Mouse (Mus musculus): Measurements from ENCODE around the gene Cep57. TPM values are rescaled to one million over a fixed set of nuclear protein-coding genes. Genes with fewer than 3 reads are reported as not detected.

Gene Cep57
- total and polyA plus RNA-seq, 3 experiments: 26.5 to 50.6 (median 49.4) TPM

DNA sequence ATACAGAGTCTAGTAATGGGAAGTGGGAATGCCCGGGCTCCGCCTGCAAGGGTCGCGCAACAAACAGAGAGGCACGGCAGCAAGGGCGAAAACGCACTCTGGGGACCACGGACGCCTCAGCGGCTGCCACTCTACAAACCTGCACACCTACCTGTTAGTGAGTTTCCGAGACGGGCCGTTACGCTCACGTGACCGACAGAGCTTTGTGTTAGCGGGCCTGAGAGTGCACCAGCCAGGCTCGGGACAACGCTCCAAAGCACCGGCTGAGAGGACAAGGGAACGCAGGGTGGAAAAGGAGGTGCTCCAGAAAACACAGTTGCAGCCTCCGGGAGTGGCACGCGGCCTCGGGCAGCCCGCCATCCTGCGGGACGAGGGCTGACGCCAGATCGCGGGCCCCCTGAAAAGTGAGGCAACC, 509 bp downstream of the Cep57 start:
- Histone ChIP-seq H3K4me1 (ENCODE audit: control insufficient read depth in 1 of 2, insufficient read depth in 2 of 2) (peaks cover 8 to 51% of the 10 kb centered on the region in 2 experiments), H3K4me2 (ENCODE audit: insufficient read depth, low read depth, poor library complexity, severe bottlenecking) (peak overlapping the region; percentile 32; the same call in 1 of the 2 replicates), H3K9ac (ENCODE audit: insufficient read depth, low read depth) (peak overlapping the region; percentile 51), H3K79me2 (replicated peaks; ENCODE audit: control insufficient read depth, extremely low read depth, insufficient read depth, poor library complexity, severe bottlenecking) (peaks cover 46% of the 10 kb centered on the region), H3K27ac (ENCODE audit: insufficient read depth, low read depth) (peak overlapping the region; percentile 53), H3K9me3 (replicated peaks; ENCODE audit: low read length) (no peaks in the 10 kb centered on the region), H3K36me3 (replicated peaks in 1 of 2; ENCODE audit: control insufficient read depth in 1 of 2, insufficient read depth in 1 of 2, low read length in 1 of 2) (peaks cover 12 to 27% of the 10 kb centered on the region in 2 experiments), H3K4me3 (replicated peaks in 1 of 3; ENCODE audit: low read depth in 2 of 3, low read length in 2 of 3, poor library complexity in 1 of 3) (peak overlapping the region; percentile 76 to 83 (median 80)), H3K27me3 (replicated peaks) (no peaks in the 10 kb centered on the region)
- dilution Hi-C loops (cut with MboI; ENCODE audit: extremely low pct_ligation_motif_present, extremely low pct_unique_long_range_greater_than_20kb, low sequenced_read_pairs): no loop called here
- peak; percentile 59 for DNase-seq (ENCODE audit: extremely low read depth)
- no peak for TF ChIP-seq E2F4 (IDR thresholded peaks at IDR 0.05; ENCODE audit: insufficient replicate concordance, low read depth, low read length)
- no peak for TF ChIP-seq GABPA (IDR thresholded peaks at IDR 0.05; ENCODE audit: insufficient replicate concordance, low read depth, low read length)
- no peak for TF ChIP-seq POLR2A (IDR thresholded peaks at IDR 0.05; ENCODE audit: low read depth, low read length)
- TF ChIP-seq MAX (IDR thresholded peaks at IDR 0.05; ENCODE audit: low read length): peak; percentile 82
- TF ChIP-seq RCOR1 (conservative IDR thresholded peaks at IDR 0.05; ENCODE audit: low read depth, low read length): peak; percentile 69; the same call in 1 of the 2 replicates
- TF ChIP-seq HCFC1 (IDR thresholded peaks at IDR 0.05; ENCODE audit: low read depth, low read length): no peak; the same call in 1 of the 2 replicates
- no peak for TF ChIP-seq ZNF384 (IDR thresholded peaks at IDR 0.05; ENCODE audit: low read depth, low read length)
- peak; percentile 22; the same call in 1 of the 2 replicates for TF ChIP-seq SIN3A (IDR thresholded peaks at IDR 0.05; ENCODE audit: low read length)
- TF ChIP-seq UBTF (IDR thresholded peaks at IDR 0.05; ENCODE audit: low read depth, low read length): no peak
- TF ChIP-seq EP300 (IDR thresholded peaks at IDR 0.05; ENCODE audit: low read length): 0 out of 2 replicates have a peak, but pooled peaks have one; percentile 14
- TF ChIP-seq ETS1 (conservative IDR thresholded peaks at IDR 0.05; ENCODE audit: low read depth, low read length): no peak
- TF ChIP-seq MYC (IDR thresholded peaks at IDR 0.05; ENCODE audit: low read depth, low read length): peak; percentile 84
- no peak for TF ChIP-seq ELF1 (IDR thresholded peaks at IDR 0.05; ENCODE audit: low read depth, low read length)
- TF ChIP-seq USF1 (IDR thresholded peaks at IDR 0.05; ENCODE audit: low read depth, low read length): peak; percentile 82
- TF ChIP-seq MXI1 (IDR thresholded peaks at IDR 0.05; ENCODE audit: low read depth, low read length): peak; percentile 75; the same call in 1 of the 2 replicates
- no peak for TF ChIP-seq IRF4 (IDR thresholded peaks at IDR 0.05; ENCODE audit: low read depth, low read length)
- no peak for TF ChIP-seq ZC3H11A (IDR thresholded peaks at IDR 0.05; ENCODE audit: low read depth, low read length)
- peak; percentile 94 for TF ChIP-seq BHLHE40 (IDR thresholded peaks at IDR 0.05; ENCODE audit: low read depth, low read length)
- TF ChIP-seq CHD2 (IDR thresholded peaks at IDR 0.05; ENCODE audit: low read length): no peak
- no peak for TF ChIP-seq PAX5 (IDR thresholded peaks at IDR 0.05; ENCODE audit: low read length)
- no peak for TF ChIP-seq TBP (conservative IDR thresholded peaks at IDR 0.05; ENCODE audit: low read depth, low read length)
- TF ChIP-seq JUN (IDR thresholded peaks at IDR 0.05; ENCODE audit: insufficient read depth, low read depth, low read length): no peak
- TF ChIP-seq SMC3 (IDR thresholded peaks at IDR 0.05; ENCODE audit: low read depth, low read length): no peak
- no peak for TF ChIP-seq TCF12 (IDR thresholded peaks at IDR 0.05; ENCODE audit: low read depth, low read length)
- no peak for TF ChIP-seq MAFK (IDR thresholded peaks at IDR 0.05; ENCODE audit: insufficient replicate concordance, low read length)
- no peak for TF ChIP-seq JUND (conservative IDR thresholded peaks at IDR 0.05; ENCODE audit: low read depth, low read length)
- TF ChIP-seq ZKSCAN1 (IDR thresholded peaks at IDR 0.05; ENCODE audit: borderline replicate concordance, low read depth, low read length): no peak
- TF ChIP-seq USF2 (conservative IDR thresholded peaks at IDR 0.05; ENCODE audit: low read depth, low read length): peak; percentile 71
- no peak for TF ChIP-seq RAD21 (IDR thresholded peaks at IDR 0.05; ENCODE audit: low read depth, low read length)
- TF ChIP-seq ZMIZ1 (IDR thresholded peaks at IDR 0.05; ENCODE audit: low read depth, low read length): no peak
- TF ChIP-seq CTCF (conservative IDR thresholded peaks at IDR 0.05 in 1 of 2, IDR thresholded peaks at IDR 0.05 in 1 of 2; ENCODE audit: low read depth in 2 of 2, low read length in 2 of 2): no peak
- TF ChIP-seq MEF2A (IDR thresholded peaks at IDR 0.05; ENCODE audit: borderline replicate concordance, low read depth, low read length): no peak
- TF ChIP-seq KAT2A (IDR thresholded peaks at IDR 0.05; ENCODE audit: insufficient replicate concordance, low read length): no peak
- TF ChIP-seq NRF1 (IDR thresholded peaks at IDR 0.05; ENCODE audit: low read depth, low read length): no peak
- TF ChIP-seq NELFE (IDR thresholded peaks at IDR 0.05; ENCODE audit: low read depth, low read length): no peak
- TF ChIP-seq POLR2AphosphoS2 (IDR thresholded peaks at IDR 0.05; ENCODE audit: low read depth, low read length): no peak
- 0 out of 2 replicates have a peak, but pooled peaks have one; percentile 46 for TF ChIP-seq CHD1 (IDR thresholded peaks at IDR 0.05; ENCODE audit: low read depth, low read length)
- no peak for TF ChIP-seq MAZ (IDR thresholded peaks at IDR 0.05; ENCODE audit: low read depth, low read length)
- in situ Hi-C loops (cut with MboI; ENCODE audit: low pct_ligation_motif_present, low pct_unique_long_range_greater_than_20kb, low sequenced_read_pairs): no loop called here
